Mouse (Mus musculus): ENCODE data around the gene Gm13023. TPM values are rescaled to one million over a fixed set of nuclear protein-coding genes. Genes with fewer than 3 reads are reported as not detected.
"Not testable (repeated sequence)": the region's sequence is repeated elsewhere in the genome, so short reads cannot be mapped to it uniquely, and the experiment has no call there.

The Gm13023 gene
- total RNA-seq (2014; fragmentation: Nextera tagmentation) (not detected in 2 replicates), total RNA-seq (2017) (not detected in 2 replicates)

- not testable (repeated sequence) for ATAC-seq (replicated peaks; ENCODE audit: low FRiP score, low TSS enrichment, poor library complexity, severe bottlenecking)
Measured at GRCm38 (mm10) chr4:143789052-143789451, at the start of gene Gm13023. TSS of gene Gm13023 (plus strand) at chr4:143789352.

GRCm38 (mm10) chr4:143815993-143816392, 26.8 kb downstream of the Gm13023 start, which contains the start of gene Gm13084:
TSS of gene Gm13084 (minus strand) at chr4:143816093.
- no peak for ATAC-seq (replicated peaks; ENCODE audit: low FRiP score, low TSS enrichment, poor library complexity, severe bottlenecking)

Other genes starting within 250 kb of the Gm13023 start
- not detected in 2 replicates for gene BC080695, start 237.7 kb upstream of the Gm13023 start, total RNA-seq (2014; fragmentation: Nextera tagmentation)
- gene BC080695, start 237.7 kb upstream of the Gm13023 start, total RNA-seq (2017): not detected in 2 replicates
- not detected in 2 replicates for gene Gm13057, start 237.6 kb upstream of the Gm13023 start, total RNA-seq (2014; fragmentation: Nextera tagmentation)
- gene Gm13057, start 237.6 kb upstream of the Gm13023 start, total RNA-seq (2017): not detected in 2 replicates
- gene Gm13083, start 174.3 kb upstream of the Gm13023 start, total RNA-seq (2014; fragmentation: Nextera tagmentation): not detected in 2 replicates
- not detected in 2 replicates for gene Gm13083, start 174.3 kb upstream of the Gm13023 start, total RNA-seq (2017)
- not detected in 2 replicates for gene Gm13088, start 132.1 kb upstream of the Gm13023 start, total RNA-seq (2014; fragmentation: Nextera tagmentation)
- not detected in 2 replicates for gene Gm13088, start 132.1 kb upstream of the Gm13023 start, total RNA-seq (2017)
- not detected in 2 replicates for gene Gm13089, start 86.6 kb upstream of the Gm13023 start, total RNA-seq (2014; fragmentation: Nextera tagmentation)
- gene Gm13089, start 86.6 kb upstream of the Gm13023 start, total RNA-seq (2017): not detected in 2 replicates
- not detected in 2 replicates for gene Gm13078, start 69.9 kb upstream of the Gm13023 start, total RNA-seq (2014; fragmentation: Nextera tagmentation)
- gene Gm13078, start 69.9 kb upstream of the Gm13023 start, total RNA-seq (2017): not detected in 2 replicates
- not detected in 2 replicates for gene Gm13084, start 26.7 kb downstream of the Gm13023 start, total RNA-seq (2014; fragmentation: Nextera tagmentation)
- not detected in 2 replicates for gene Gm13084, start 26.7 kb downstream of the Gm13023 start, total RNA-seq (2017)
- gene Gm13103, start 57.1 kb downstream of the Gm13023 start, total RNA-seq (2014; fragmentation: Nextera tagmentation): not detected in 2 replicates
- gene Gm13103, start 57.1 kb downstream of the Gm13023 start, total RNA-seq (2017): not detected in 2 replicates
- gene Pramef6, start 111.0 kb downstream of the Gm13023 start, total RNA-seq (2014; fragmentation: Nextera tagmentation): not detected in 2 replicates
- not detected in 2 replicates for gene Pramef6, start 111.0 kb downstream of the Gm13023 start, total RNA-seq (2017)
- gene Pramef25, start 161.7 kb downstream of the Gm13023 start, total RNA-seq (2014; fragmentation: Nextera tagmentation): not detected in 2 replicates
- gene Pramef25, start 161.7 kb downstream of the Gm13023 start, total RNA-seq (2017): not detected in 2 replicates
- not detected in 2 replicates for gene Gm13101, start 177.6 kb downstream of the Gm13023 start, total RNA-seq (2014; fragmentation: Nextera tagmentation)
- gene Gm13101, start 177.6 kb downstream of the Gm13023 start, total RNA-seq (2017): not detected in 2 replicates
- not detected in 2 replicates for gene Pramef17, start 205.0 kb downstream of the Gm13023 start, total RNA-seq (2014; fragmentation: Nextera tagmentation)
- not detected in 2 replicates for gene Pramef17, start 205.0 kb downstream of the Gm13023 start, total RNA-seq (2017)

All from megakaryocyte-erythroid progenitor cell, adult 5-6 weeks (primary cell).